Mouse (Mus musculus) CH12.LX (cell line): ENCODE measurements at regions not wholly inside any gene's neighbourhood (a gene's known extent, or its start where the extent isn't known, plus 50 kb on each side); places are given as distances from the start of the nearest gene placed in this dataset.

Experiments
- DNase-seq: peaks from one replicate; pipeline ENCODE4 v3.0.0-alpha.2; 2013; ENCODE audit errors: extremely low read depth
- H3K27ac ChIP-seq: 2 replicates; pipeline ENCODE4 v1.5.1; 2012; ENCODE audit warnings: low read depth, mild to moderate bottlenecking, control low read depth, moderate library complexity; ENCODE audit not compliant: insufficient read depth
- H3K27me3 ChIP-seq: replicated peaks from 2 replicates; pipeline ENCODE3; 2012; ENCODE audit warnings: inconsistent platforms
- H3K36me3 ChIP-seq, 2 experiments: replicated peaks in 1 of 2; 2 replicates each; pipeline versions ENCODE3 to v1.6.1; 2012; ENCODE audit warnings: inconsistent platforms in 1 of 2, low read length in 1 of 2, mild to moderate bottlenecking in 1 of 2, mixed read lengths in 1 of 2, moderate library complexity in 1 of 2; ENCODE audit not compliant: control insufficient read depth in 1 of 2, insufficient read depth in 1 of 2
- H3K4me1 ChIP-seq, 2 experiments: 2 replicates each; pipeline ENCODE4 v1.6.1; 2012; ENCODE audit warnings: inconsistent platforms in 1 of 2, moderate library complexity in 1 of 2; ENCODE audit not compliant: insufficient read depth in 2 of 2, control insufficient read depth in 1 of 2
- H3K4me2 ChIP-seq: 2 replicates; pipeline ENCODE4 v1.6.1; 2012; ENCODE audit warnings: low read depth, mild to moderate bottlenecking, control low read depth; ENCODE audit not compliant: poor library complexity, insufficient read depth, severe bottlenecking
- H3K4me3 ChIP-seq, 3 experiments: fragments of 150-350 bp in 1 of 3; sonication (generic) in 1 of 3; replicated peaks in 1 of 3; 2 replicates each; pipeline versions ENCODE3 to v1.5.1; 2011 to 2012; ENCODE audit warnings: low read depth in 2 of 3, low read length in 2 of 3, mild to moderate bottlenecking in 2 of 3, moderate library complexity in 2 of 3, control low read depth in 1 of 3, improper control_type of control experiment in 1 of 3, inconsistent platforms in 1 of 3, mixed read lengths in 1 of 3; ENCODE audit not compliant: poor library complexity in 1 of 3
- H3K79me2 ChIP-seq: replicated peaks from 2 replicates; pipeline ENCODE4 v1.6.1; 2012; ENCODE audit warnings: mild to moderate bottlenecking, moderate library complexity; ENCODE audit not compliant: control insufficient read depth, poor library complexity, insufficient read depth, severe bottlenecking; ENCODE audit errors: extremely low read depth
- H3K9ac ChIP-seq: 2 replicates; pipeline ENCODE4 v1.6.1; 2012; ENCODE audit warnings: low read depth, mild to moderate bottlenecking, control low read depth, moderate library complexity; ENCODE audit not compliant: insufficient read depth
- H3K9me3 ChIP-seq: replicated peaks from 2 replicates; pipeline ENCODE3; 2012; ENCODE audit warnings: low read length, inconsistent platforms, mixed read lengths
- BHLHE40 ChIP-seq: IDR thresholded peaks from 2 replicates; pipeline ENCODE4 v1.6.1; 2011; ENCODE audit warnings: mild to moderate bottlenecking, low read depth, low read length, improper control_type of control experiment
- CHD1 ChIP-seq: IDR thresholded peaks from 2 replicates; pipeline ENCODE4 v1.6.1; 2012; ENCODE audit warnings: low read depth, low read length, improper control_type of control experiment, inconsistent platforms
- CHD2 ChIP-seq: IDR thresholded peaks from 2 replicates; pipeline ENCODE4 v1.6.1; 2011; ENCODE audit warnings: low read length, improper control_type of control experiment
- CTCF ChIP-seq, 2 experiments: IDR thresholded peaks in 1 of 2; conservative IDR thresholded peaks in 1 of 2; 2 replicates each; pipeline ENCODE4 v1.5.1; 2011 to 2012; ENCODE audit warnings: low read depth in 2 of 2, low read length in 2 of 2, improper control_type of control experiment in 1 of 2, inconsistent platforms in 1 of 2, mild to moderate bottlenecking in 1 of 2, moderate library complexity in 1 of 2
- EP300 ChIP-seq: IDR thresholded peaks from 2 replicates; pipeline ENCODE4 v1.6.1; 2011; ENCODE audit warnings: low read length, improper control_type of control experiment
- GABPA ChIP-seq: IDR thresholded peaks from 2 replicates; pipeline ENCODE4 v1.6.1; 2012; ENCODE audit warnings: low read depth, low read length, improper control_type of control experiment, inconsistent platforms; ENCODE audit not compliant: insufficient replicate concordance
- JUN ChIP-seq: IDR thresholded peaks from 2 replicates; pipeline ENCODE4 v1.6.1; 2011; ENCODE audit warnings: low read depth, mild to moderate bottlenecking, low read length, improper control_type of control experiment, moderate library complexity; ENCODE audit not compliant: insufficient read depth
- MAFK ChIP-seq: IDR thresholded peaks from 2 replicates; pipeline ENCODE4 v1.6.1; 2011; ENCODE audit warnings: low read length, improper control_type of control experiment; ENCODE audit not compliant: insufficient replicate concordance
- MAZ ChIP-seq: IDR thresholded peaks from 2 replicates; pipeline ENCODE4 v1.6.1; 2012; ENCODE audit warnings: low read depth, mild to moderate bottlenecking, inconsistent platforms, low read length, improper control_type of control experiment, moderate library complexity
- MEF2A ChIP-seq: IDR thresholded peaks from 2 replicates; pipeline ENCODE4 v1.6.1; 2014; ENCODE audit warnings: low read depth, mild to moderate bottlenecking, inconsistent platforms, low read length, improper control_type of control experiment, borderline replicate concordance
- MYC ChIP-seq: IDR thresholded peaks from 2 replicates; pipeline ENCODE4 v1.6.1; 2011; ENCODE audit warnings: low read depth, mild to moderate bottlenecking, improper control_type of control experiment, low read length
- NELFE ChIP-seq: IDR thresholded peaks from 2 replicates; pipeline ENCODE4 v1.6.1; 2011; ENCODE audit warnings: low read depth, low read length, improper control_type of control experiment
- NRF1 ChIP-seq: IDR thresholded peaks from 2 replicates; pipeline ENCODE4 v1.6.1; 2014; ENCODE audit warnings: low read depth, mild to moderate bottlenecking, inconsistent platforms, low read length, improper control_type of control experiment, moderate library complexity
- PAX5 ChIP-seq: IDR thresholded peaks from 2 replicates; pipeline ENCODE4 v1.6.1; 2012; ENCODE audit warnings: low read length, inconsistent platforms, mixed read lengths
- POLR2A ChIP-seq: IDR thresholded peaks from 2 replicates; pipeline ENCODE4 v1.6.1; 2011; ENCODE audit warnings: low read depth, mild to moderate bottlenecking, improper control_type of control experiment, low read length
- TCF12 ChIP-seq: IDR thresholded peaks from 2 replicates; pipeline ENCODE4 v1.6.1; 2014; ENCODE audit warnings: low read depth, mild to moderate bottlenecking, inconsistent platforms, low read length, improper control_type of control experiment
- UBTF ChIP-seq: IDR thresholded peaks from 2 replicates; pipeline ENCODE4 v1.6.1; 2012; ENCODE audit warnings: low read depth, mild to moderate bottlenecking, inconsistent platforms, low read length, improper control_type of control experiment, moderate library complexity
- USF1 ChIP-seq: IDR thresholded peaks from 2 replicates; pipeline ENCODE4 v1.6.1; 2014; ENCODE audit warnings: low read depth, mild to moderate bottlenecking, inconsistent platforms, low read length, improper control_type of control experiment
- ZC3H11A ChIP-seq: IDR thresholded peaks from 2 replicates; pipeline ENCODE4 v1.6.1; 2012; ENCODE audit warnings: low read depth, mild to moderate bottlenecking, inconsistent platforms, low read length, improper control_type of control experiment
- ZMIZ1 ChIP-seq: IDR thresholded peaks from 2 replicates; pipeline ENCODE4 v1.6.1; 2012; ENCODE audit warnings: low read depth, mild to moderate bottlenecking, inconsistent platforms, low read length, improper control_type of control experiment
- ZNF384 ChIP-seq: IDR thresholded peaks from 2 replicates; pipeline ENCODE4 v1.6.1; 2012; ENCODE audit warnings: low read depth, low read length, improper control_type of control experiment, inconsistent platforms
- dilution Hi-C: fragments of 300-500 bp; cut with MboI; formaldehyde crosslinking; loops from 2 replicates; pipeline ENCODE4 v1.14.3; 2020; ENCODE audit warnings: low sequenced_read_pairs; ENCODE audit not compliant: extremely low pct_unique_long_range_greater_than_20kb, extremely low pct_ligation_motif_present
- in situ Hi-C: fragments of 300-500 bp; cut with MboI; formaldehyde crosslinking; loops from 3 replicates; pipeline ENCODE4 v1.14.3; 2019; ENCODE audit warnings: low sequenced_read_pairs, low pct_ligation_motif_present, low pct_unique_long_range_greater_than_20kb, mixed read lengths

DNA sequence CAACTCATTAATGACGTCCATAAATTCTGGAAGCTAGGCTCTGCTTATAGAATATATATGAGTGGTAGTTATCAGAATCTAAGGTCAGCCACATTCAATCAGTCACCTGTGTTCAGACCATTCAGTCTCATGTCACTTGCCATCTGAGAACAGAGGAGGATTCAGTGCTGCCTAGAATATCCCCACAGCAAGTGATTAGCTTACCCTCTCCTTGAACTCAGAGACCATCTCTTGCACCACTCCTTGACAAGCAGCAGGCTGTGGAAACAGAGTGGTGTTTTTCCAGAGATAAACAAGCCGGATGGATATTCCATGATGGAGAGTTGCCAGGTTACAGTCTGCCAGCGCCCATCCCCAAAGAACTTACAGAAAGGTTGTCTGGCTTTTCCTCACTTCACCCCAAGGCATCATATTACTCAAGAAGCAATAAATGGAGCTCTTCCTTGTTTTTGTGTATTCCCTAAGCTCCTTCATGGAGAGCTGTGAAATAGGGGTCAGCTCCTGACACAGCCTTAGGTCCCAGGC, 291.9 kb upstream of the Thbs1 start:
- Histone ChIP-seq H3K4me1 (no peaks in the 10 kb centered on the region), H3K27ac (no peak overlapping the region), H3K79me2 (no peaks in the 10 kb centered on the region), H3K4me2 (no peak overlapping the region), H3K36me3 (no peaks in the 10 kb centered on the region), H3K27me3 (no peaks in the 10 kb centered on the region), H3K9ac (no peak overlapping the region), H3K4me3 (no peak overlapping the region), H3K9me3 (no peaks in the 10 kb centered on the region)
- DNase-seq: no peak
- dilution Hi-C loops (no loop called here), in situ Hi-C loops (no loop called here)
- TF ChIP-seq CHD2 (no peak), MEF2A (no peak), TCF12 (no peak), JUN (no peak), BHLHE40 (no peak)

DNA sequence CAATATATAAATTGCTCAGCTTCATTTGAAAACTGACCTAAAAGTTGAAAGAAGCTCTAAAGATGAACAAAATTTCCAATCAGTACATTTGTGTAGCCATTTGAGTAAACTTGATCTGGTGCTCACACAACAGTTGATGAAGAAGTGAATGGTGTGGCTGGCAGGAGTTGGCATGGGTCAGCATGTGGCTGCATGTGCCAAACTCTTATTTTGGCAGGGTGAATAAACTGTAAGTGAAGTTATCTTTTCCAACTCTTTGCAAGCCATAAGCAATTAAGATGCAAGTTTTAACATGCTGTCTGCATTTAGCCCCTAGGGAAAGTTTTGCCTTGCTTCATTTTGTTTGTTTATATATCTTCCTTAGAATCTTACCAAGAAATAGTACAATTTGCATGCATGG, 291.0 kb upstream of the Thbs1 start:
- Histone ChIP-seq H3K4me3 (no peak overlapping the region), H3K4me2 (no peak overlapping the region), H3K79me2 (no peaks in the 10 kb centered on the region), H3K27me3 (no peaks in the 10 kb centered on the region), H3K9ac (no peak overlapping the region), H3K36me3 (no peaks in the 10 kb centered on the region), H3K27ac (no peak overlapping the region), H3K4me1 (no peaks in the 10 kb centered on the region)
- DNase-seq: no peak
- in situ Hi-C loops (no loop called here), dilution Hi-C loops (no loop called here)
- no peak for TF ChIP-seq USF1
- no peak for TF ChIP-seq CHD1
- TF ChIP-seq CTCF (conservative IDR thresholded peaks at IDR 0.05 in 1 of 2, IDR thresholded peaks at IDR 0.05 in 1 of 2; ENCODE audit: low read depth in 2 of 2, low read length in 2 of 2): no peak
- TF ChIP-seq MYC: no peak
- TF ChIP-seq EP300: no peak
- TF ChIP-seq CHD2: no peak
- no peak for TF ChIP-seq TCF12
- TF ChIP-seq NRF1: no peak
- no peak for TF ChIP-seq ZNF384
- TF ChIP-seq UBTF: no peak
- TF ChIP-seq MAZ: no peak
- TF ChIP-seq ZMIZ1: no peak
- no peak for TF ChIP-seq GABPA
- no peak for TF ChIP-seq MAFK
- TF ChIP-seq ZC3H11A: no peak
- TF ChIP-seq NELFE: no peak
- no peak for TF ChIP-seq BHLHE40
- TF ChIP-seq PAX5: no peak
- TF ChIP-seq POLR2A: no peak
- no peak for TF ChIP-seq JUN
- TF ChIP-seq, all 38 proteins: peak for 0
- H3K9me3 ChIP-seq: no peaks in the 10 kb centered on the region
